Mouse (Mus musculus): Measurements from ENCODE around the gene Tsnaxip1. TPM values are rescaled to one million over a fixed set of nuclear protein-coding genes. Genes with fewer than 3 reads are reported as not detected.
A peak's percentile ranks its signal among the peaks of the same experiment; 100 is the strongest.
"Not testable (repeated sequence)": the region's sequence is repeated elsewhere in the genome, so short reads cannot be mapped to it uniquely, and the experiment has no call there.

Gene Tsnaxip1
- polyA plus RNA-seq, 1 experiment, result 0.14 TPM

GRCm38 (mm10) chr8:105811543-105811942, 16.0 kb upstream of the Tsnaxip1 start:
- H3K4me3 ChIP-seq (ENCODE audit: extremely low read depth, insufficient read depth, insufficient read length), result no peak overlapping the region
- H3K36me3 ChIP-seq (ENCODE audit: control insufficient read depth, insufficient read depth, low read length), result no peaks in the 10 kb centered on the region
- no peak for DNase-seq (ENCODE audit: low read depth in 1 of 2, low spot score in 2 of 2)
- WGBS, result 57% methylated on average over 3 of the region's 3 CpGs
- TF ChIP-seq POLR2A (IDR thresholded peaks at IDR 0.05; ENCODE audit: low read depth, low read length) (no peak), CTCF (IDR thresholded peaks at IDR 0.05; ENCODE audit: extremely low read depth, insufficient read depth, insufficient read length, insufficient replicate concordance) (no peak)
- H3K27ac ChIP-seq (ENCODE audit: insufficient read depth, low read length), result peak overlapping the region; percentile 89
- peaks cover 27% of the 10 kb centered on the region for H3K4me1 ChIP-seq (ENCODE audit: control insufficient read depth, insufficient read depth, insufficient read length)
- no peaks in the 10 kb centered on the region for H3K27me3 ChIP-seq (ENCODE audit: control insufficient read depth, insufficient read depth, low read length)

GRCm38 (mm10) chr8:105812511-105812910, 15.0 kb upstream of the Tsnaxip1 start:
- no peaks in the 10 kb centered on the region for H3K27me3 ChIP-seq (ENCODE audit: control insufficient read depth, insufficient read depth, low read length)
- DNase-seq (ENCODE audit: low read depth in 1 of 2, low spot score in 2 of 2), result no peak
- no peaks in the 10 kb centered on the region for H3K36me3 ChIP-seq (ENCODE audit: control insufficient read depth, insufficient read depth, low read length)
- no peak overlapping the region for H3K4me3 ChIP-seq (ENCODE audit: extremely low read depth, insufficient read depth, insufficient read length)
- no peak for TF ChIP-seq POLR2A (IDR thresholded peaks at IDR 0.05; ENCODE audit: low read depth, low read length)
- no peak for TF ChIP-seq CTCF (IDR thresholded peaks at IDR 0.05; ENCODE audit: extremely low read depth, insufficient read depth, insufficient read length, insufficient replicate concordance)
- 93% methylated on average over 5 of the region's 5 CpGs for WGBS
- peaks cover 27% of the 10 kb centered on the region for H3K4me1 ChIP-seq (ENCODE audit: control insufficient read depth, insufficient read depth, insufficient read length)
- H3K27ac ChIP-seq (ENCODE audit: insufficient read depth, low read length), result no peak overlapping the region

GRCm38 (mm10) chr8:105813241-105813640, 14.3 kb upstream of the Tsnaxip1 start:
- H3K27me3 ChIP-seq (ENCODE audit: control insufficient read depth, insufficient read depth, low read length), result no peaks in the 10 kb centered on the region
- WGBS, result 97% methylated on average over 6 of the region's 6 CpGs
- H3K27ac ChIP-seq (ENCODE audit: insufficient read depth, low read length), result no peak overlapping the region
- TF ChIP-seq CTCF (IDR thresholded peaks at IDR 0.05; ENCODE audit: extremely low read depth, insufficient read depth, insufficient read length, insufficient replicate concordance) (no peak), POLR2A (IDR thresholded peaks at IDR 0.05; ENCODE audit: low read depth, low read length) (no peak)
- H3K4me1 ChIP-seq (ENCODE audit: control insufficient read depth, insufficient read depth, insufficient read length), result peaks cover 27% of the 10 kb centered on the region
- no peak for DNase-seq (ENCODE audit: low read depth in 1 of 2, low spot score in 2 of 2)
- H3K4me3 ChIP-seq (ENCODE audit: extremely low read depth, insufficient read depth, insufficient read length), result no peak overlapping the region
- H3K36me3 ChIP-seq (ENCODE audit: control insufficient read depth, insufficient read depth, low read length), result no peaks in the 10 kb centered on the region

GRCm38 (mm10) chr8:105819659-105820058, 7.9 kb upstream of the Tsnaxip1 start:
- TF ChIP-seq CTCF (IDR thresholded peaks at IDR 0.05; ENCODE audit: extremely low read depth, insufficient read depth, insufficient read length, insufficient replicate concordance) (no peak), POLR2A (IDR thresholded peaks at IDR 0.05; ENCODE audit: low read depth, low read length) (no peak)
- DNase-seq (ENCODE audit: low read depth in 1 of 2, low spot score in 2 of 2), result no peak
- Histone ChIP-seq H3K4me3 (ENCODE audit: extremely low read depth, insufficient read depth, insufficient read length) (no peak overlapping the region), H3K36me3 (ENCODE audit: control insufficient read depth, insufficient read depth, low read length) (peaks cover 8% of the 10 kb centered on the region), H3K4me1 (ENCODE audit: control insufficient read depth, insufficient read depth, insufficient read length) (no peaks in the 10 kb centered on the region), H3K27ac (ENCODE audit: insufficient read depth, low read length) (no peak overlapping the region), H3K27me3 (ENCODE audit: control insufficient read depth, insufficient read depth, low read length) (no peaks in the 10 kb centered on the region)
- WGBS, result 83% methylated on average over 3 of the region's 3 CpGs

GRCm38 (mm10) chr8:105820925-105821324, 6.6 kb upstream of the Tsnaxip1 start:
- DNase-seq (ENCODE audit: low read depth in 1 of 2, low spot score in 2 of 2), result no peak
- WGBS, result 100% methylated on average over 1 of the region's 1 CpGs
- Histone ChIP-seq H3K27ac (ENCODE audit: insufficient read depth, low read length) (peak overlapping the region; percentile 46; the same call in 1 of the 2 replicates), H3K36me3 (ENCODE audit: control insufficient read depth, insufficient read depth, low read length) (peaks cover 8% of the 10 kb centered on the region), H3K4me3 (ENCODE audit: extremely low read depth, insufficient read depth, insufficient read length) (no peak overlapping the region), H3K27me3 (ENCODE audit: control insufficient read depth, insufficient read depth, low read length) (no peaks in the 10 kb centered on the region), H3K4me1 (ENCODE audit: control insufficient read depth, insufficient read depth, insufficient read length) (peaks cover 2% of the 10 kb centered on the region)
- TF ChIP-seq POLR2A (IDR thresholded peaks at IDR 0.05; ENCODE audit: low read depth, low read length) (no peak), CTCF (IDR thresholded peaks at IDR 0.05; ENCODE audit: extremely low read depth, insufficient read depth, insufficient read length, insufficient replicate concordance) (no peak)

- WGBS, result 45% methylated on average over 4 of the region's 4 CpGs
- no peak for TF ChIP-seq CTCF (IDR thresholded peaks at IDR 0.05; ENCODE audit: extremely low read depth, insufficient read depth, insufficient read length, insufficient replicate concordance)
- TF ChIP-seq POLR2A (IDR thresholded peaks at IDR 0.05; ENCODE audit: low read depth, low read length), result no peak
- no peak for DNase-seq (ENCODE audit: low read depth in 1 of 2, low spot score in 2 of 2)
- Histone ChIP-seq H3K36me3 (ENCODE audit: control insufficient read depth, insufficient read depth, low read length) (peaks cover 8% of the 10 kb centered on the region), H3K4me1 (ENCODE audit: control insufficient read depth, insufficient read depth, insufficient read length) (peaks cover 7% of the 10 kb centered on the region), H3K4me3 (ENCODE audit: extremely low read depth, insufficient read depth, insufficient read length) (peak overlapping the region; percentile 39; the same call in 1 of the 2 replicates), H3K27ac (ENCODE audit: insufficient read depth, low read length) (peak overlapping the region; percentile 46), H3K27me3 (ENCODE audit: control insufficient read depth, insufficient read depth, low read length) (no peaks in the 10 kb centered on the region)
These were observed 2.0 kb upstream of the Tsnaxip1 start for GRCm38 (mm10) chr8:105825506-105825905.

- TF ChIP-seq POLR2A (IDR thresholded peaks at IDR 0.05; ENCODE audit: low read depth, low read length) (no peak), CTCF (IDR thresholded peaks at IDR 0.05; ENCODE audit: extremely low read depth, insufficient read depth, insufficient read length, insufficient replicate concordance) (no peak)
- H3K4me3 ChIP-seq (ENCODE audit: extremely low read depth, insufficient read depth, insufficient read length), result peak overlapping the region; percentile 79
- H3K4me1 ChIP-seq (ENCODE audit: control insufficient read depth, insufficient read depth, insufficient read length), result peaks cover 7% of the 10 kb centered on the region
- 10% methylated on average over 4 of the region's 4 CpGs for WGBS
- no peak for DNase-seq (ENCODE audit: low read depth in 1 of 2, low spot score in 2 of 2)
- no peaks in the 10 kb centered on the region for H3K27me3 ChIP-seq (ENCODE audit: control insufficient read depth, insufficient read depth, low read length)
- peaks cover 4% of the 10 kb centered on the region for H3K36me3 ChIP-seq (ENCODE audit: control insufficient read depth, insufficient read depth, low read length)
- H3K27ac ChIP-seq (ENCODE audit: insufficient read depth, low read length), result peak overlapping the region; percentile 44; the same call in 1 of the 2 replicates
These were observed 1.2 kb upstream of the Tsnaxip1 start for GRCm38 (mm10) chr8:105826379-105826778.

GRCm38 (mm10) chr8:105833740-105834139, 6.2 kb downstream of the Tsnaxip1 start:
- not testable (repeated sequence) for H3K4me3 ChIP-seq (ENCODE audit: extremely low read depth, insufficient read depth, insufficient read length); H3K27ac ChIP-seq (ENCODE audit: insufficient read depth, low read length)
- 82% methylated on average over 2 of the region's 2 CpGs for WGBS

More at GRCm38 (mm10) chr8:105833740-105834139, 6.2 kb downstream of the Tsnaxip1 start:
- DNase-seq (ENCODE audit: low read depth in 1 of 2, low spot score in 2 of 2); H3K36me3 ChIP-seq (ENCODE audit: control insufficient read depth, insufficient read depth, low read length); H3K27me3 ChIP-seq (ENCODE audit: control insufficient read depth, insufficient read depth, low read length); H3K4me1 ChIP-seq (ENCODE audit: control insufficient read depth, insufficient read depth, insufficient read length): not testable (repeated sequence)
